Mouse (Mus musculus) kidney, embryonic 16.5 days (tissue): ENCODE results near the gene Mtmr14. TPM values are rescaled to one million over a fixed set of nuclear protein-coding genes. Genes with fewer than 3 reads are reported as not detected.

Experiments used
- ATAC-seq: fragments of 200-750 bp; cut with Nextera tagmentation; 2 replicates; pipeline ENCODE4 v1.8.0; 2017; ENCODE audit warnings: moderate TSS enrichment; ENCODE audit not compliant: low FRiP score, low TSS enrichment
- H3K27ac ChIP-seq: fragments of 300-500 bp; sonication (generic); 2 replicates; pipeline ENCODE4 v1.5.1; 2014; ENCODE audit warnings: low read length
- H3K27me3 ChIP-seq: fragments of 300-500 bp; sonication (generic); 2 replicates; pipeline ENCODE4 v1.6.1; 2014; ENCODE audit warnings: low read length, control low read depth, mixed read lengths; ENCODE audit not compliant: insufficient read depth
- H3K36me3 ChIP-seq: fragments of 300-500 bp; sonication (generic); 2 replicates; pipeline ENCODE4 v1.6.1; 2014; ENCODE audit warnings: low read length, control low read depth, mixed read lengths; ENCODE audit not compliant: insufficient read depth
- H3K4me1 ChIP-seq: fragments of 300-500 bp; sonication (generic); 2 replicates; pipeline ENCODE4 v1.6.1; 2014; ENCODE audit warnings: low read length, control low read depth, mixed read lengths; ENCODE audit not compliant: insufficient read depth
- H3K4me2 ChIP-seq: fragments of 300-500 bp; sonication (generic); replicated peaks from 2 replicates; pipeline ENCODE4 v1.6.1; 2014; ENCODE audit warnings: low read depth, low read length
- H3K4me3 ChIP-seq: fragments of 300-500 bp; sonication (generic); 2 replicates; pipeline ENCODE4 v1.5.1; 2014; ENCODE audit warnings: mild to moderate bottlenecking, low read length
- H3K9ac ChIP-seq: fragments of 300-500 bp; sonication (generic); replicated peaks from 2 replicates; pipeline ENCODE4 v1.6.1; 2014; ENCODE audit warnings: low read length
- H3K9me3 ChIP-seq: fragments of 300-500 bp; sonication (generic); 2 replicates; pipeline ENCODE4 v1.6.1; 2016; ENCODE audit warnings: low read length, control low read depth
- WGBS: fragments of 180-500 bp; shearing (Covaris S2); extraction: QIAGEN DNeasy Blood & Tissue Kit; methylation state at CpG from one replicate; pipeline ENCODE4 v1.1.7; 2014; 5-methylcytosine and 5-hydroxymethylcytosine counted together
- polyA plus RNA-seq: library from polyadenylated mRNA; unstranded; fragments of >200 nt; fragmentation: Nextera tagmentation; extraction: Ambion mirVana; gene quantifications from 2 replicates; pipeline ENCODE4 v1.2.1, GENCODE M21; 2015

The Mtmr14 gene
- polyA plus RNA-seq, 1 experiment from 2014 or later, result 37.0 TPM

- no peaks in the 10 kb centered on the region for H3K4me1 ChIP-seq
- no peak overlapping the region for H3K4me3 ChIP-seq
- no peak overlapping the region for H3K4me2 ChIP-seq
- H3K36me3 ChIP-seq, result peaks cover 64% of the 10 kb centered on the region
- ATAC-seq, result no peak
- no peak overlapping the region for H3K9ac ChIP-seq
- WGBS, result 96% methylated on average over 1 of the region's 1 CpGs
- H3K27ac ChIP-seq, result no peak overlapping the region
- H3K9me3 ChIP-seq, result no peaks in the 10 kb centered on the region
- no peaks in the 10 kb centered on the region for H3K27me3 ChIP-seq
Observed at GRCm38 (mm10) chr6:113267988-113268387, 30.3 kb downstream of the Mtmr14 start.

GRCm38 (mm10) chr6:113272365-113272764 is 34.7 kb downstream of the Mtmr14 start:
- Histone ChIP-seq H3K9ac (no peak overlapping the region), H3K27me3 (no peaks in the 10 kb centered on the region), H3K27ac (no peak overlapping the region), H3K4me2 (no peak overlapping the region), H3K4me1 (no peaks in the 10 kb centered on the region), H3K4me3 (no peak overlapping the region), H3K36me3 (peaks cover 53% of the 10 kb centered on the region), H3K9me3 (no peaks in the 10 kb centered on the region)
- WGBS, result 82% methylated on average over 3 of the region's 3 CpGs
- ATAC-seq, result no peak

GRCm38 (mm10) chr6:113276846-113277245 is 39.2 kb downstream of the Mtmr14 start:
- Histone ChIP-seq H3K27ac (no peak overlapping the region), H3K9me3 (no peaks in the 10 kb centered on the region), H3K4me2 (no peak overlapping the region), H3K9ac (no peak overlapping the region), H3K4me1 (no peaks in the 10 kb centered on the region), H3K4me3 (no peak overlapping the region), H3K36me3 (peaks cover 16% of the 10 kb centered on the region), H3K27me3 (peaks cover 3% of the 10 kb centered on the region; the same call in 1 of the 2 replicates)
- 70% methylated on average over 4 of the region's 4 CpGs for WGBS
- ATAC-seq, result no peak

DNA sequence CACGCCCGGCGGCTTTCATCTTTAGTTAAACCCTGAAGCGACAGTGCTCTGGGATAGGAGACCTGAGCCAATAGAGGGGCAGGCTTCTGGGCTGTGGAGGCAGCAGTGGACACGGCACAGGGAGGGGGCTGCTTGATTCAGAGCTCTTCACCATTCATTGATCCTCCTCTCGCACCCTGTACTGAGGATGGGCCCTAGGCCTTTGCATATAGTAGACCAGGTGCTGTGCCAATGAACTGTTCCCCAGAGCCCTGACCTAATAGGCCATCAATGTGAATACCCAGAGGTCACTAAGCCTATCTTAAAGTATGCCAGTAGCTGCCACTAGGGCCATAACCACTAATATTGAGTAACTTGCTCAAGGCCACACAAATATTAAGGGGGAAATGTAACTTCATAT is 44.0 kb downstream of the Mtmr14 start:
- Histone ChIP-seq H3K4me3 (no peak overlapping the region), H3K9me3 (no peaks in the 10 kb centered on the region), H3K36me3 (no peaks in the 10 kb centered on the region; the same call in none of the 2 replicates), H3K4me1 (peaks cover 6% of the 10 kb centered on the region), H3K27me3 (peaks cover 36% of the 10 kb centered on the region), H3K4me2 (no peak overlapping the region; the same call in 1 of the 2 replicates), H3K9ac (no peak overlapping the region), H3K27ac (no peak overlapping the region)
- 57% methylated on average over 6 of the region's 6 CpGs for WGBS
- ATAC-seq, result 0 out of 2 replicates have a peak, but pooled peaks have one; percentile 11

GRCm38 (mm10) chr6:113282101-113282802 is 44.6 kb downstream of the Mtmr14 start, which contains the start of gene Cpne9:
TSS of gene Cpne9 (plus strand) at chr6:113282307.
- H3K4me1 ChIP-seq, result peaks cover 6% of the 10 kb centered on the region
- no peaks in the 10 kb centered on the region; the same call in 1 of the 2 replicates for H3K36me3 ChIP-seq
- peaks cover 36% of the 10 kb centered on the region for H3K27me3 ChIP-seq
- H3K9me3 ChIP-seq, result no peaks in the 10 kb centered on the region
- H3K4me2 ChIP-seq, result peak within 1 kb of the TSS; percentile 41
- H3K9ac ChIP-seq, result no peak within 1 kb of the TSS
- WGBS, result 1% methylated on average over 37 of the region's 37 CpGs
- peak; percentile 82 for ATAC-seq
- H3K27ac ChIP-seq, result no peak within 1 kb of the TSS
- H3K4me3 ChIP-seq, result peak within 1 kb of the TSS; percentile 19

DNA sequence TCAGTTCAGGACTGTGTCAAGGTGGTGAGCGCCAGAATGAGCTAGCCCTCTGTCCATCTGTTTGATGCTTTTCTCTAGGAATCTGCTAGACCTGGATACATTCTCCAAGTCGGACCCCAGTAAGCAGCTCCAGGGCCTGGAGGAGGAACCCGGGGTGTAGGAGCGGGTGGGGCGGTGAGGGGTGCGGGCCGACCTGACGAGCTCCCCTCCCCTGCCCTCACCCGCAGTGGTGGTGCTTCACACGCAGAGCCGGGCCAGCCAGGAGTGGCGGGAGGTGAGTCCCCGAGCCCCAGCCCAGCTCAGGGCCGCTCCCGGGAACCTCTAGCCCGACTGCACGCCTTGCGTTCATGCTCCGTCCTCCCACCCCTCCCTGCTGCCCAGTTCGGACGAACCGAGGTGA is 45.3 kb downstream of the Mtmr14 start:
- H3K4me1 ChIP-seq, result peaks cover 6% of the 10 kb centered on the region
- no peak overlapping the region for H3K27ac ChIP-seq
- peaks cover 36% of the 10 kb centered on the region for H3K27me3 ChIP-seq
- H3K9ac ChIP-seq, result no peak overlapping the region
- peak overlapping the region; percentile 40 for H3K4me2 ChIP-seq
- H3K9me3 ChIP-seq, result no peaks in the 10 kb centered on the region
- peak overlapping the region; percentile 19 for H3K4me3 ChIP-seq
- WGBS, result 1% methylated on average over 22 of the region's 22 CpGs
- ATAC-seq, result no peak
- no peaks in the 10 kb centered on the region; the same call in 1 of the 2 replicates for H3K36me3 ChIP-seq

- Histone ChIP-seq H3K4me3 (peak overlapping the region; percentile 19; the same call in 1 of the 2 replicates), H3K4me2 (peak overlapping the region; percentile 40), H3K36me3 (no peaks in the 10 kb centered on the region; the same call in 1 of the 2 replicates), H3K27me3 (peaks cover 36% of the 10 kb centered on the region), H3K27ac (no peak overlapping the region), H3K9ac (no peak overlapping the region), H3K9me3 (no peaks in the 10 kb centered on the region), H3K4me1 (peaks cover 6% of the 10 kb centered on the region)
- WGBS, result 9% methylated on average over 5 of the region's 6 CpGs
- ATAC-seq, result 0 out of 2 replicates have a peak, but pooled peaks have one; percentile 33
Observed at GRCm38 (mm10) chr6:113283500-113283899, 45.9 kb downstream of the Mtmr14 start.

GRCm38 (mm10) chr6:113284931-113285330 is 47.3 kb downstream of the Mtmr14 start:
- H3K9me3 ChIP-seq, result no peaks in the 10 kb centered on the region
- H3K4me1 ChIP-seq, result peaks cover 6% of the 10 kb centered on the region
- H3K4me3 ChIP-seq, result no peak overlapping the region
- no peak overlapping the region for H3K4me2 ChIP-seq
- H3K27me3 ChIP-seq, result peaks cover 36% of the 10 kb centered on the region
- no peaks in the 10 kb centered on the region for H3K36me3 ChIP-seq
- H3K27ac ChIP-seq, result no peak overlapping the region
- 87% methylated on average over 3 of the region's 3 CpGs for WGBS
- H3K9ac ChIP-seq, result no peak overlapping the region
- no peak for ATAC-seq

DNA sequence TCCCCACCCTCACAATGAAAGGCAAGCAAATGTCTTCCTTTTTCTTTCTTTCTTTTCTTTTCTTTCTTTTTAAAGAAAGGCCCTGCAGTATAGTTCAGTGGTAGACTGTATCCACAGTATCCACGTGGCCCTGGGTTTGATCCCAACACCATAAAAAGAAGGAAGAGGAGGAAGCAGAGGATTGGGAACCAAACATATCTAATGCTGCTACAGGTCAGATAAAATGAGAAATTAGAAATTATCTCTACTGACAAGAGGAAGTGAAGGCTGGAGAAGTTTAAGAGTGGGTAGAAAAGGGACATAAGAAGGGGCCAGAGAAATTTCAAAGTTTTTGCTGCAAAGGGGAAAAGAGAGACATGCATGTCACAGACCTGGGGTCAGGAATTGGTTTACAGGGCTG is 48.7 kb downstream of the Mtmr14 start:
- Histone ChIP-seq H3K9me3 (no peaks in the 10 kb centered on the region), H3K36me3 (no peaks in the 10 kb centered on the region), H3K4me2 (no peak overlapping the region), H3K4me3 (no peak overlapping the region), H3K9ac (no peak overlapping the region), H3K27ac (no peak overlapping the region), H3K27me3 (peaks cover 36% of the 10 kb centered on the region), H3K4me1 (peaks cover 6% of the 10 kb centered on the region)
- ATAC-seq, result no peak
- 48% methylated on average over 1 of the region's 1 CpGs for WGBS

GRCm38 (mm10) chr6:113287236-113287635 is 49.6 kb downstream of the Mtmr14 start:
- Histone ChIP-seq H3K4me3 (no peak overlapping the region), H3K9ac (no peak overlapping the region), H3K9me3 (no peaks in the 10 kb centered on the region), H3K4me1 (peaks cover 4% of the 10 kb centered on the region), H3K27me3 (peaks cover 31% of the 10 kb centered on the region), H3K27ac (no peak overlapping the region), H3K36me3 (no peaks in the 10 kb centered on the region), H3K4me2 (no peak overlapping the region)
- WGBS, result 63% methylated on average over 4 of the region's 4 CpGs
- no peak for ATAC-seq
